Mouse (Mus musculus) olfactory bulb, adult 2 months (tissue): ENCODE measurements at regions not wholly inside any gene's neighbourhood (a gene's known extent, or its start where the extent isn't known, plus 50 kb on each side); places are given as distances from the start of the nearest gene placed in this dataset.

ENCODE experiments used
- CTCF ChIP-seq: fragments of 200-500 bp; IDR thresholded peaks from 2 replicates; pipeline ENCODE4 v1.5.1; 2012; ENCODE audit warnings: low read depth, mild to moderate bottlenecking, low read length, moderate library complexity; ENCODE audit not compliant: insufficient read depth
- POLR2A ChIP-seq: fragments of 200-500 bp; IDR thresholded peaks from 2 replicates; pipeline ENCODE4 v1.6.1; 2012; ENCODE audit warnings: mild to moderate bottlenecking, low read depth, low read length, moderate library complexity; ENCODE audit not compliant: insufficient read depth

DNA sequence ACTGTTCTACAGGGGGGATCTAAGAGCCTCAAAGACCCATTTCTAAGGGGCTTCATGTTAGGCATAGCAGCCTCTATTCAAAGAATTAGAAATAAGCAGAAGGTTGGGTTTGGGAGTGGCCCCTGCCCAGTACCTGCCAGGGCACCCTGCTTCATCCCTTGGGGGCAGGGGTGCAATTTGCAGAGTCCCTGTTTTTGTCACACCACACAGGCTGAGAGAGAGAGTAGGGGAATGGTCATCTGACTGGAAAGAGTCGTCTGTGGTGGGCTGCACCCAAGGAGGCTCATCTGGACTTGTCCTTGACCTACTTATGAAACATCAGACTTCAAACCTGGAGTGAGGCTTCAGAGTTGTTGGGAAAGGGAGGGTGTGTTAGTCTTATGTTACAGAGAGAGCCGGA lies 382.3 kb downstream of the Vrk1 start:
- TF ChIP-seq CTCF (no peak), POLR2A (no peak)
